Mouse (Mus musculus) heart, embryonic 12.5 days (tissue): ENCODE results near the gene Hao2. TPM values are rescaled to one million over a fixed set of nuclear protein-coding genes. Genes with fewer than 3 reads are reported as not detected.

Experiments used
- ATAC-seq: fragments of 200-750 bp; cut with Nextera tagmentation; 2 replicates; pipeline ENCODE4 v1.8.0; 2017; ENCODE audit warnings: moderate TSS enrichment, moderate library complexity; ENCODE audit not compliant: insufficient number of reproducible peaks, low FRiP score
- H3K27ac ChIP-seq: fragments of 300-500 bp; sonication (generic); 2 replicates; pipeline ENCODE4 v1.5.1; 2016; ENCODE audit warnings: mild to moderate bottlenecking, moderate library complexity; ENCODE audit not compliant: poor library complexity, severe bottlenecking
- H3K27me3 ChIP-seq: fragments of 300-500 bp; sonication (generic); replicated peaks from 2 replicates; pipeline ENCODE4 v1.6.1; 2016; ENCODE audit warnings: mild to moderate bottlenecking, moderate library complexity
- H3K36me3 ChIP-seq: fragments of 300-500 bp; sonication (generic); 2 replicates; pipeline ENCODE4 v1.6.1; 2016; ENCODE audit warnings: mild to moderate bottlenecking, moderate library complexity
- H3K4me1 ChIP-seq: fragments of 300-500 bp; sonication (generic); replicated peaks from 2 replicates; pipeline ENCODE4 v1.6.1; 2016; ENCODE audit warnings: mild to moderate bottlenecking
- H3K4me2 ChIP-seq: fragments of 300-500 bp; sonication (generic); 2 replicates; pipeline ENCODE4 v1.6.1; 2016; ENCODE audit warnings: mild to moderate bottlenecking, moderate library complexity
- H3K4me3 ChIP-seq: fragments of 300-500 bp; sonication (generic); 2 replicates; pipeline ENCODE4 v1.5.1; 2016; ENCODE audit warnings: mild to moderate bottlenecking
- H3K9ac ChIP-seq: fragments of 300-500 bp; sonication (generic); 2 replicates; pipeline ENCODE4 v1.6.1; 2016; ENCODE audit warnings: mild to moderate bottlenecking, moderate library complexity
- H3K9me3 ChIP-seq: fragments of 300-500 bp; sonication (generic); replicated peaks from 2 replicates; pipeline ENCODE4 v1.6.1; 2016; ENCODE audit warnings: mild to moderate bottlenecking, moderate library complexity
- WGBS: fragments of 180-500 bp; shearing (Covaris S2); methylation state at CpG from one replicate; pipeline ENCODE4 v1.1.7; 2016; 5-methylcytosine and 5-hydroxymethylcytosine counted together
- polyA plus RNA-seq: library from polyadenylated mRNA; unstranded; fragments of >200 nt; fragmentation: Nextera tagmentation; extraction: Ambion mirVana; gene quantifications from 2 replicates; pipeline ENCODE4 v1.2.1, GENCODE M21; 2016

The Hao2 gene
- polyA plus RNA-seq, 1 experiment from 2014 or later: 0.08 TPM

- 76% methylated on average over 2 of the region's 2 CpGs for WGBS
- no peaks in the 10 kb centered on the region for H3K36me3 ChIP-seq
- no peaks in the 10 kb centered on the region for H3K9me3 ChIP-seq
- H3K4me3 ChIP-seq: no peak overlapping the region
- no peak overlapping the region for H3K9ac ChIP-seq
- ATAC-seq: no peak
- H3K4me2 ChIP-seq: no peak overlapping the region
- no peaks in the 10 kb centered on the region for H3K4me1 ChIP-seq
- H3K27ac ChIP-seq: no peak overlapping the region
- H3K27me3 ChIP-seq: no peaks in the 10 kb centered on the region
Measured at GRCm38 (mm10) chr3:98916856-98917255, 23.8 kb upstream of the Hao2 start.

GRCm38 (mm10) chr3:98915659-98916058 lies 22.6 kb upstream of the Hao2 start:
- ATAC-seq: no peak

DNA sequence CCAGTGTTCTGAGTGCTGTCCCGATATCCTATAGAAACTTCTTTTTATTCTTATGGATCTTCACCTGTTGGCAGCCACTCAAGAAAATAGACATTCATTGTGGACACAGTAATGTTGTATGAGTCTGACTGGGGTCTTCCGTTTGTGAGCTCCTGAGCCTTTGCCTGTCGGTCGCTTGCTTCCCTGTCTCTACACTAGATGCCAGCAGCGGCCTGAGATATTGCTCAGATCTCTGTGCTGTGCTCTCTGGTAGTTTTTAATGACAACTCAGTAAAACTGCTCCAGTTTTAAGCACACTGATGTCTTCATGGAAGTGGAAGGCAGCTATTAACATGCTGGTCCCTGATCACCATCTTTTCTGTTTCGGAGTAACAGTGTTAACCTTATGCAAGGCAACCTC lies 20.6 kb upstream of the Hao2 start:
- no peak for ATAC-seq
- 73% methylated on average over 6 of the region's 6 CpGs for WGBS
- no peak overlapping the region for H3K4me3 ChIP-seq
- H3K4me2 ChIP-seq: no peak overlapping the region
- no peaks in the 10 kb centered on the region for H3K27me3 ChIP-seq
- H3K27ac ChIP-seq: no peak overlapping the region
- no peak overlapping the region for H3K9ac ChIP-seq
- H3K36me3 ChIP-seq: no peaks in the 10 kb centered on the region
- no peaks in the 10 kb centered on the region for H3K9me3 ChIP-seq
- H3K4me1 ChIP-seq: no peaks in the 10 kb centered on the region

More at GRCm38 (mm10) chr3:98915659-98916058, 22.6 kb upstream of the Hao2 start:
- H3K9ac ChIP-seq: no peak overlapping the region
- no peak overlapping the region for H3K4me2 ChIP-seq
- 6% methylated on average over 4 of the region's 4 CpGs for WGBS
- H3K4me1 ChIP-seq: no peaks in the 10 kb centered on the region
- H3K27ac ChIP-seq: no peak overlapping the region
- H3K4me3 ChIP-seq: no peak overlapping the region
- H3K27me3 ChIP-seq: no peaks in the 10 kb centered on the region
- H3K36me3 ChIP-seq: no peaks in the 10 kb centered on the region
- H3K9me3 ChIP-seq: no peaks in the 10 kb centered on the region

DNA sequence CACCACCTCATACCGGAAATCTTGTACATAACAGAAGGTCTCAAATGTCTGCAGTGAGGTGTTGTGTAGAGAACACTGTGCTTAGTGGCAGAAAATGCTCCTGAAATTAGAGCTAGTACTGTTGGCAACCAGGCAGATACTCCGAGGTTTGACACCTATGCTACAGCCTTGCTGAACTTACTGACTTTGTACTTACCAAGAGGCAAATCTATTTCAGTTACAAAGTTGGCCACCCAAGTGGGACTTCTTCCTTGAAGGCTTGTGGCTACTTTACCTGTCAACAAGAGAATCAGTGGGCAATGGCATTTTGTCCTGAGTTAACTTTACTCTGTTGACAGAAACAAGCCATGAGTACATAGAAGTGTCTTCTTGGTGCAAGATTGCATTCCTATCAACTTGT lies 4.6 kb upstream of the Hao2 start:
- no peak overlapping the region for H3K9ac ChIP-seq
- no peak for ATAC-seq
- H3K9me3 ChIP-seq: no peaks in the 10 kb centered on the region
- H3K27me3 ChIP-seq: no peaks in the 10 kb centered on the region
- WGBS: 83% methylated on average over 2 of the region's 2 CpGs
- no peak overlapping the region for H3K4me2 ChIP-seq
- no peak overlapping the region for H3K4me3 ChIP-seq
- H3K27ac ChIP-seq: no peak overlapping the region
- no peaks in the 10 kb centered on the region for H3K4me1 ChIP-seq
- no peaks in the 10 kb centered on the region for H3K36me3 ChIP-seq

GRCm38 (mm10) chr3:98895071-98895601 lies 2.1 kb upstream of the Hao2 start:
- Histone ChIP-seq H3K4me2 (peak overlapping the region; percentile 34; the same call in 1 of the 2 replicates), H3K9ac (no peak overlapping the region), H3K9me3 (no peaks in the 10 kb centered on the region), H3K36me3 (no peaks in the 10 kb centered on the region), H3K27me3 (no peaks in the 10 kb centered on the region), H3K4me1 (no peaks in the 10 kb centered on the region), H3K4me3 (peak overlapping the region; percentile 29), H3K27ac (no peak overlapping the region)
- peak; percentile 42; the same call in 1 of the 2 replicates for ATAC-seq
- WGBS: 43% methylated on average over 10 of the region's 10 CpGs

DNA sequence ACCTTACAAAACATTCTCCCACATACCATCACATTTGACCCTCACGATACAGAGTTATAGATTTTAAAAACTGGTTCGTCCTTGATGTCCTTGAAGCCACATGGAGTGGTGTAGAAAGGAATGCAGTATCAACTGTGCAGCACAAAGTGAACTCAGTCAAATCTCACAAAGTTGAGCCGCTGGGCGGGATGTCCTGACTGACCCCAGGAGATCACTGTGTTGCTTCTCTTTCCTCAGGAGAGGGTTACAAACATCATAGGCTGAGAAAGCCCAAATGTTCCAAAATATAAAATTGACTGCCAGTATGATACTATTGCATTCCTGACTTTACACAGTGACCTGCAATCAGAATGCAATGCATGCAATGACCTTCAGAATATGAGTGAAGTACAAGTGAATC lies 2.6 kb downstream of the Hao2 start:
- H3K36me3 ChIP-seq: no peaks in the 10 kb centered on the region
- WGBS: 61% methylated on average over 4 of the region's 4 CpGs
- no peak overlapping the region for H3K4me3 ChIP-seq

GRCm38 (mm10) chr3:98888206-98888605 lies 4.8 kb downstream of the Hao2 start:
- Histone ChIP-seq H3K4me3 (no peak overlapping the region), H3K4me1 (no peaks in the 10 kb centered on the region)

More for the DNA sequence above, 2.6 kb downstream of the Hao2 start:
- Histone ChIP-seq H3K9ac (no peak overlapping the region), H3K9me3 (no peaks in the 10 kb centered on the region), H3K27ac (no peak overlapping the region), H3K27me3 (0 out of 2 replicates have a peak, but pooled peaks cover under 1% of the 10 kb centered on the region), H3K4me1 (no peaks in the 10 kb centered on the region), H3K4me2 (no peak overlapping the region)
- no peak for ATAC-seq

DNA sequence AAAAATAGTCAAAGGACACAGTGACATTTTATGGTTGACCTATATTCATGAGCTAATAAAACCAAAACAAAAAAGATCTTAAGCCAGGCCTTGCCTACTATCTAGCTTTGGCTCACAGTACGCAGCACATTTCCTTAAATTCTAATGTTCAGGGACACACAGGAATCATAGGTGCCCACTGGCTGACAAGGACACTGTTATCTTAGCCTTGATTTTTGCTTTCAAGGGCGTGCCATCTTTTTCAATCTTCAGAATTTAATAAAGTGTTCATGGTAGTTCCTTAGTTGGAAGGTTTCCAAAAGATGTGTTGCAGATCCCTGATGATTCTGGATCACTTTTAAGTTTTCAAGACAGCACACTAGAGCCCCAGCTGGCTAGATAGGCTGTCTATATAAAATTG lies 12.2 kb downstream of the Hao2 start:
- Histone ChIP-seq H3K27me3 (0 out of 2 replicates have a peak, but pooled peaks cover 5% of the 10 kb centered on the region), H3K27ac (no peak overlapping the region), H3K9ac (no peak overlapping the region), H3K4me3 (no peak overlapping the region), H3K36me3 (no peaks in the 10 kb centered on the region), H3K9me3 (no peaks in the 10 kb centered on the region), H3K4me1 (no peaks in the 10 kb centered on the region), H3K4me2 (no peak overlapping the region)
- ATAC-seq: no peak
- 86% methylated on average over 2 of the region's 2 CpGs for WGBS

More at GRCm38 (mm10) chr3:98888206-98888605, 4.8 kb downstream of the Hao2 start:
- 73% methylated on average over 2 of the region's 2 CpGs for WGBS
- H3K4me2 ChIP-seq: no peak overlapping the region
- H3K9me3 ChIP-seq: no peaks in the 10 kb centered on the region
- no peaks in the 10 kb centered on the region for H3K36me3 ChIP-seq
- H3K9ac ChIP-seq: no peak overlapping the region
- no peak overlapping the region for H3K27ac ChIP-seq
- H3K27me3 ChIP-seq: 0 out of 2 replicates have a peak, but pooled peaks cover 5% of the 10 kb centered on the region
- no peak for ATAC-seq

DNA sequence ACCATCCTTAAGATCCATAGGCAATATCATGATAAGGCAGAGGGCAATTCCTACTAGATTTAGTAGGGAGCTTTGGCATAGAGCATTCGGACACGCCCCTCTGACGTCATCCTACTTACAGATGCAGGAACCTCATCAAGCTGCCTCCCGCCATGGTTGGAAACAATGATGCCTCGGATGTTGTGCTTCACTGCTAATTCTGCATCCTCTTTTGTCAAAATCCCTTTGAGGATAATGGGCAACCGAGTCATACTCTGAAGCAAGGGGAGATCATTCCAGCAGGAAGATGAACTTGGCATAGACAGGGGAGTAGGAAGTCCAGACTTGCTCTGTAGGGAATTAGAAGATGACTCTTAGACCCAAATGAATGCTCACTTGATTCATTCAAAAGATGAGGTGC lies 12.8 kb downstream of the Hao2 start:
- H3K27me3 ChIP-seq: 0 out of 2 replicates have a peak, but pooled peaks cover 2% of the 10 kb centered on the region
- H3K4me2 ChIP-seq: no peak overlapping the region
- no peak overlapping the region for H3K27ac ChIP-seq
- H3K36me3 ChIP-seq: no peaks in the 10 kb centered on the region
- H3K4me3 ChIP-seq: no peak overlapping the region
- H3K4me1 ChIP-seq: no peaks in the 10 kb centered on the region
- no peak for ATAC-seq
- no peaks in the 10 kb centered on the region for H3K9me3 ChIP-seq
- H3K9ac ChIP-seq: no peak overlapping the region
- WGBS: 80% methylated on average over 6 of the region's 6 CpGs

- 81% methylated on average over 2 of the region's 2 CpGs for WGBS
- Histone ChIP-seq H3K36me3 (no peaks in the 10 kb centered on the region), H3K4me2 (no peak overlapping the region), H3K4me3 (no peak overlapping the region), H3K27me3 (no peaks in the 10 kb centered on the region), H3K27ac (no peak overlapping the region), H3K4me1 (no peaks in the 10 kb centered on the region), H3K9me3 (no peaks in the 10 kb centered on the region), H3K9ac (no peak overlapping the region)
- ATAC-seq: no peak
Measured at GRCm38 (mm10) chr3:98868219-98868618, 24.8 kb downstream of the Hao2 start.

GRCm38 (mm10) chr3:98862800-98863199 lies 30.2 kb downstream of the Hao2 start:
- no peak overlapping the region for H3K4me2 ChIP-seq
- H3K9ac ChIP-seq: no peak overlapping the region
- 96% methylated on average over 1 of the region's 1 CpGs for WGBS
- ATAC-seq: no peak
- no peak overlapping the region for H3K27ac ChIP-seq
- no peaks in the 10 kb centered on the region for H3K9me3 ChIP-seq
- H3K27me3 ChIP-seq: peaks cover 7% of the 10 kb centered on the region; the same call in 1 of the 2 replicates
- peaks cover 3% of the 10 kb centered on the region for H3K4me1 ChIP-seq
- no peaks in the 10 kb centered on the region for H3K36me3 ChIP-seq
- H3K4me3 ChIP-seq: no peak overlapping the region

DNA sequence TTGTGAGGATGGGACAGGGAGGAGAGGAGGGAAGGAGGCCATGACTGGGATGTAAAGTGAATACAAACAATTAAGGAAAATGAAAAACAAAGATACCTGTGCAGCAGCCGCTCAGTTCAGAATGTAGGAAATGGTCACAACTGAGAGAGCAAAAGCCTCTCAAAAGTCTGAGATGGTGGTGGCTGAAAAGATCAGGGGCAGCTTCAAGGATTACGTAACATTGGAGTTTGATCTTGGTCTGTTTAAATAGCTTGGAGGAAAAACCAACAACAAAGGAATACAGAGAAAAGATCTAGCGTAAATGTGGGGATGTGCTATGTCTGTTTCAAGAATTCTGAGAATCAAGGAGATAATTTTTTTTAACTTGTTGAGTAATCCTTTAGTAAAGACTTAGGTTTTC lies 33.5 kb downstream of the Hao2 start, which contains the start of gene Hsd3b1:
Hsd3b1 (minus strand) TSS at position 219 of the 400 bp plus-strand sequence.
- H3K27ac ChIP-seq: no peak within 1 kb of the TSS
- peaks cover 7% of the 10 kb centered on the region; the same call in 1 of the 2 replicates for H3K27me3 ChIP-seq
- peaks cover 22% of the 10 kb centered on the region for H3K4me1 ChIP-seq
- ATAC-seq: no peak
- no peaks in the 10 kb centered on the region for H3K36me3 ChIP-seq
- 88% methylated on average over 3 of the region's 3 CpGs for WGBS
- no peak within 1 kb of the TSS for H3K4me2 ChIP-seq
- no peak within 1 kb of the TSS for H3K4me3 ChIP-seq
- H3K9me3 ChIP-seq: no peaks in the 10 kb centered on the region
- H3K9ac ChIP-seq: no peak within 1 kb of the TSS
